Mouse (Mus musculus) embryonic facial prominence, embryonic 13.5 days (tissue): ENCODE measurements around the gene Trat1. TPM values are rescaled to one million over a fixed set of nuclear protein-coding genes. Genes with fewer than 3 reads are reported as not detected.

Experiments used
- ATAC-seq: fragments of 200-750 bp; cut with Nextera tagmentation; 2 replicates; pipeline ENCODE4 v1.8.0; 2017; ENCODE audit warnings: low read depth; ENCODE audit not compliant: insufficient number of reproducible peaks, insufficient read depth, low FRiP score, low TSS enrichment
- H3K27ac ChIP-seq: fragments of 300-500 bp; sonication (generic); 2 replicates; pipeline ENCODE4 v1.5.1; 2015; ENCODE audit warnings: moderate library complexity, mild to moderate bottlenecking, inconsistent platforms
- H3K27me3 ChIP-seq: fragments of 300-500 bp; sonication (generic); 2 replicates; pipeline ENCODE4 v1.6.1; 2015; ENCODE audit warnings: mild to moderate bottlenecking, inconsistent platforms
- H3K36me3 ChIP-seq: fragments of 300-500 bp; sonication (generic); 2 replicates; pipeline ENCODE4 v1.6.1; 2015; ENCODE audit warnings: mild to moderate bottlenecking, inconsistent platforms
- H3K4me1 ChIP-seq: fragments of 300-500 bp; sonication (generic); 2 replicates; pipeline ENCODE4 v1.6.1; 2015; ENCODE audit warnings: inconsistent platforms
- H3K4me2 ChIP-seq: fragments of 300-500 bp; sonication (generic); 2 replicates; pipeline ENCODE4 v1.6.1; 2015; ENCODE audit warnings: moderate library complexity, mild to moderate bottlenecking, inconsistent platforms
- H3K4me3 ChIP-seq: fragments of 300-500 bp; sonication (generic); 2 replicates; pipeline ENCODE4 v1.5.1; 2015; ENCODE audit warnings: mild to moderate bottlenecking, inconsistent platforms
- H3K9ac ChIP-seq: fragments of 300-500 bp; sonication (generic); 2 replicates; pipeline ENCODE4 v1.6.1; 2015; ENCODE audit warnings: mild to moderate bottlenecking, inconsistent platforms
- H3K9me3 ChIP-seq: fragments of 300-500 bp; sonication (generic); 2 replicates; pipeline ENCODE4 v1.6.1; 2016; ENCODE audit warnings: inconsistent platforms
- WGBS: fragments of 180-500 bp; shearing (Covaris S2); methylation state at CpG from one replicate; pipeline ENCODE4 v1.1.7; 2015; ENCODE audit warnings: mixed read lengths; 5-methylcytosine and 5-hydroxymethylcytosine counted together
- polyA plus RNA-seq: library from polyadenylated mRNA; unstranded; fragments of >200 nt; fragmentation: Nextera tagmentation; extraction: Ambion mirVana; gene quantifications from 2 replicates; pipeline ENCODE4 v1.2.1, GENCODE M21; 2015

Gene Trat1
- polyA plus RNA-seq, 1 experiment from 2014 or later, result not detected

- ATAC-seq, result no peak
- no peak overlapping the region for H3K9ac ChIP-seq
- no peak overlapping the region for H3K4me3 ChIP-seq
- no peaks in the 10 kb centered on the region for H3K4me1 ChIP-seq
- no peaks in the 10 kb centered on the region for H3K9me3 ChIP-seq
- H3K27me3 ChIP-seq, result no peaks in the 10 kb centered on the region
- 59% methylated on average over 2 of the region's 2 CpGs for WGBS
- H3K27ac ChIP-seq, result no peak overlapping the region
- no peak overlapping the region for H3K4me2 ChIP-seq
- H3K36me3 ChIP-seq, result no peaks in the 10 kb centered on the region
Observed at GRCm38 (mm10) chr16:48777254-48777653, 5.4 kb upstream of the Trat1 start.

- Histone ChIP-seq H3K36me3 (no peaks in the 10 kb centered on the region), H3K27me3 (no peaks in the 10 kb centered on the region), H3K4me1 (no peaks in the 10 kb centered on the region), H3K9me3 (no peaks in the 10 kb centered on the region), H3K4me3 (no peak overlapping the region), H3K4me2 (no peak overlapping the region), H3K9ac (no peak overlapping the region), H3K27ac (no peak overlapping the region)
- 89% methylated on average over 3 of the region's 3 CpGs for WGBS
- ATAC-seq, result no peak
Observed at GRCm38 (mm10) chr16:48769183-48769582, 2.6 kb downstream of the Trat1 start.

GRCm38 (mm10) chr16:48760643-48761481 is 11.0 kb downstream of the Trat1 start:
- no peaks in the 10 kb centered on the region for H3K4me1 ChIP-seq
- ATAC-seq, result no peak
- H3K9me3 ChIP-seq, result no peaks in the 10 kb centered on the region
- 68% methylated on average over 17 of the region's 17 CpGs for WGBS
- H3K27me3 ChIP-seq, result no peaks in the 10 kb centered on the region
- no peaks in the 10 kb centered on the region for H3K36me3 ChIP-seq
- H3K9ac ChIP-seq, result no peak overlapping the region
- no peak overlapping the region for H3K27ac ChIP-seq
- H3K4me2 ChIP-seq, result no peak overlapping the region
- H3K4me3 ChIP-seq, result no peak overlapping the region

- no peaks in the 10 kb centered on the region for H3K36me3 ChIP-seq
Observed at GRCm38 (mm10) chr16:48750145-48750827, 21.5 kb downstream of the Trat1 start.

GRCm38 (mm10) chr16:48745418-48745817 is 26.4 kb downstream of the Trat1 start:
- H3K4me1 ChIP-seq, result 0 out of 2 replicates have a peak, but pooled peaks cover 3% of the 10 kb centered on the region
- WGBS, result 76% methylated on average over 2 of the region's 2 CpGs
- no peak overlapping the region for H3K4me2 ChIP-seq
- H3K4me3 ChIP-seq, result no peak overlapping the region
- no peaks in the 10 kb centered on the region for H3K27me3 ChIP-seq
- H3K36me3 ChIP-seq, result no peaks in the 10 kb centered on the region
- H3K9me3 ChIP-seq, result no peaks in the 10 kb centered on the region
- ATAC-seq, result no peak
- H3K27ac ChIP-seq, result no peak overlapping the region
- H3K9ac ChIP-seq, result no peak overlapping the region

More at GRCm38 (mm10) chr16:48750145-48750827, 21.5 kb downstream of the Trat1 start:
- Histone ChIP-seq H3K9me3 (no peaks in the 10 kb centered on the region), H3K9ac (no peak overlapping the region), H3K27ac (no peak overlapping the region), H3K4me2 (peak overlapping the region; percentile 55), H3K4me1 (0 out of 2 replicates have a peak, but pooled peaks cover 3% of the 10 kb centered on the region), H3K27me3 (no peaks in the 10 kb centered on the region), H3K4me3 (peak overlapping the region; percentile 21)
- no peak for ATAC-seq
- 13% methylated on average over 26 of the region's 26 CpGs for WGBS

GRCm38 (mm10) chr16:48745011-48745410 is 26.8 kb downstream of the Trat1 start:
- ATAC-seq, result no peak
- Histone ChIP-seq H3K9ac (no peak overlapping the region), H3K36me3 (no peaks in the 10 kb centered on the region), H3K4me3 (no peak overlapping the region), H3K27me3 (no peaks in the 10 kb centered on the region), H3K4me1 (0 out of 2 replicates have a peak, but pooled peaks cover under 1% of the 10 kb centered on the region), H3K9me3 (no peaks in the 10 kb centered on the region), H3K4me2 (no peak overlapping the region), H3K27ac (no peak overlapping the region)
- 74% methylated on average over 2 of the region's 2 CpGs for WGBS

- ATAC-seq, result no peak
- WGBS, result 84% methylated on average over 3 of the region's 3 CpGs
Observed at GRCm38 (mm10) chr16:48741549-48741948, 30.3 kb downstream of the Trat1 start.

GRCm38 (mm10) chr16:48739974-48740373 is 31.8 kb downstream of the Trat1 start:
- Histone ChIP-seq H3K4me2 (no peak overlapping the region), H3K4me1 (no peaks in the 10 kb centered on the region), H3K36me3 (no peaks in the 10 kb centered on the region), H3K27me3 (no peaks in the 10 kb centered on the region), H3K27ac (no peak overlapping the region), H3K4me3 (no peak overlapping the region), H3K9me3 (no peaks in the 10 kb centered on the region), H3K9ac (no peak overlapping the region)
- 86% methylated on average over 6 of the region's 6 CpGs for WGBS
- ATAC-seq, result no peak

More at GRCm38 (mm10) chr16:48741549-48741948, 30.3 kb downstream of the Trat1 start:
- H3K9me3 ChIP-seq, result no peaks in the 10 kb centered on the region
- no peak overlapping the region for H3K4me2 ChIP-seq
- H3K4me3 ChIP-seq, result no peak overlapping the region
- H3K4me1 ChIP-seq, result no peaks in the 10 kb centered on the region
- H3K36me3 ChIP-seq, result no peaks in the 10 kb centered on the region
- no peaks in the 10 kb centered on the region for H3K27me3 ChIP-seq
- H3K9ac ChIP-seq, result no peak overlapping the region
- no peak overlapping the region for H3K27ac ChIP-seq

- Histone ChIP-seq H3K4me1 (no peaks in the 10 kb centered on the region), H3K27me3 (no peaks in the 10 kb centered on the region), H3K4me3 (no peak overlapping the region), H3K4me2 (no peak overlapping the region), H3K27ac (no peak overlapping the region), H3K9me3 (no peaks in the 10 kb centered on the region), H3K36me3 (no peaks in the 10 kb centered on the region), H3K9ac (no peak overlapping the region)
- WGBS, result 70% methylated on average over 2 of the region's 2 CpGs
- ATAC-seq, result no peak
Observed at GRCm38 (mm10) chr16:48738429-48738828, 33.4 kb downstream of the Trat1 start.

GRCm38 (mm10) chr16:48736890-48737289 is 34.9 kb downstream of the Trat1 start:
- H3K9me3 ChIP-seq, result no peaks in the 10 kb centered on the region
- 88% methylated on average over 3 of the region's 3 CpGs for WGBS
- no peak overlapping the region for H3K9ac ChIP-seq
- no peaks in the 10 kb centered on the region for H3K4me1 ChIP-seq
- H3K36me3 ChIP-seq, result no peaks in the 10 kb centered on the region
- no peak for ATAC-seq
- no peak overlapping the region for H3K4me3 ChIP-seq
- H3K27ac ChIP-seq, result no peak overlapping the region
- H3K27me3 ChIP-seq, result no peaks in the 10 kb centered on the region
- no peak overlapping the region for H3K4me2 ChIP-seq

- 85% methylated on average over 3 of the region's 3 CpGs for WGBS
- Histone ChIP-seq H3K36me3 (no peaks in the 10 kb centered on the region), H3K27ac (no peak overlapping the region), H3K9ac (no peak overlapping the region), H3K4me1 (no peaks in the 10 kb centered on the region), H3K4me3 (no peak overlapping the region), H3K9me3 (no peaks in the 10 kb centered on the region), H3K4me2 (no peak overlapping the region), H3K27me3 (no peaks in the 10 kb centered on the region)
- ATAC-seq, result no peak
Observed at GRCm38 (mm10) chr16:48720259-48720658, 51.6 kb downstream of the Trat1 start.

GRCm38 (mm10) chr16:48719679-48720078 is 52.1 kb downstream of the Trat1 start:
- no peak overlapping the region for H3K4me3 ChIP-seq
- H3K4me1 ChIP-seq, result no peaks in the 10 kb centered on the region
- H3K9me3 ChIP-seq, result no peaks in the 10 kb centered on the region
- WGBS, result 54% methylated on average over 3 of the region's 3 CpGs
- no peak overlapping the region for H3K27ac ChIP-seq
- no peak overlapping the region for H3K9ac ChIP-seq
- no peak for ATAC-seq
- no peak overlapping the region for H3K4me2 ChIP-seq
- H3K36me3 ChIP-seq, result no peaks in the 10 kb centered on the region
- H3K27me3 ChIP-seq, result no peaks in the 10 kb centered on the region
